Mouse (Mus musculus) brain, embryonic 14.5 days (tissue): Measurements from ENCODE around the gene Atp2b4.

ENCODE experiments used
- CTCF ChIP-seq: fragments of 200-500 bp; IDR thresholded peaks from 2 replicates; pipeline ENCODE4 v1.5.1; 2012; ENCODE audit warnings: inconsistent platforms, mild to moderate bottlenecking, moderate library complexity, borderline replicate concordance; ENCODE audit not compliant: insufficient read depth, insufficient read length; ENCODE audit errors: extremely low read depth
- POLR2A ChIP-seq: fragments of 200-500 bp; IDR thresholded peaks from 2 replicates; pipeline ENCODE4 v1.6.1; 2012; ENCODE audit warnings: mild to moderate bottlenecking, inconsistent platforms, borderline replicate concordance; ENCODE audit not compliant: poor library complexity, insufficient read depth, insufficient read length, severe bottlenecking; ENCODE audit errors: extremely low read depth

DNA sequence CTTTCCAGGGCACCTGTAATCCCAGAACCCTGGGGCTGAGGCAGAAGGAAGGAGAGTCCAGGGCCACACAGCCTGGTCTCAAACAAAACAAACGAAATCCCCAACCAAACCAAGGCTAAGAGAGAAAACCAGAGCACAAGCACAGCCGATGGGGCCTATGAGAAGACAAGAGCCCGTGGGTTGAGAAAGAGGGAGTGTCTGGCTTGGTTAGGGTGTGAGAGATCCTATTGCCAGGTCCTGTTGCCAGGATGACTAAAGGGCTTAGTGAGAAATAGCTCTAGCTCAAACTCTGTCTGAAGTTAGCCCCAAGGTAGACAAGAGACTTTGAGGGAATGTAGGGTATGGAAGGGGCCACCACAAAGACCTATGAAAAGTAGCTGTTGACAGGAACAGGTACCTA, 19.3 kb downstream of the Atp2b4 start:
- TF ChIP-seq CTCF (no peak), POLR2A (no peak)
